Mouse (Mus musculus) gastrocnemius, postnatal 14 days (tissue): ENCODE results near the gene Espl1. TPM values are rescaled to one million over a fixed set of nuclear protein-coding genes. Genes with fewer than 3 reads are reported as not detected.

ENCODE experiments used
- DNase-seq: peaks from one replicate; pipeline ENCODE4 v3.0.0; 2021; ENCODE audit warnings: mixed read lengths
- intact Hi-C: fragments of 180-260 bp; cut with DNase I; formaldehyde crosslinking; loops from one replicate; pipeline ENCODE4 v1.15.1; 2025; ENCODE audit warnings: low total_unique reads
- total RNA-seq, 2 experiments: library from RNA; stranded (reverse); gene quantifications; 2 replicates each; pipeline ENCODE4 v1.2.3; 2021

Gene Espl1
- total RNA-seq, 2 experiments from 2014 or later: 1.1 to 4.1 TPM

GRCm38 (mm10) chr15:102270274-102270960, 25.6 kb upstream of the Espl1 start, which contains the start of gene Gm9918:
Gene Gm9918 (plus strand): TSS chr15:102270563.
- no peak for DNase-seq
- intact Hi-C loops: loop anchor here (5.0 kb wide), 1 partner anchor 33 kb away; no protein-coding TSS in a partner anchor

GRCm38 (mm10) chr15:102271441-102271840, 24.6 kb upstream of the Espl1 start:
- intact Hi-C loops: loop anchor here (5.0 kb wide), 1 partner anchor 34 kb away; no protein-coding TSS in a partner anchor
- DNase-seq: no peak

GRCm38 (mm10) chr15:102273982-102274716, 21.9 kb upstream of the Espl1 start:
- intact Hi-C loops: loop anchor here (5.0 kb wide), 1 partner anchor 37 kb away; no protein-coding TSS in a partner anchor
- no peak for DNase-seq

- intact Hi-C loops: no loop called here
- no peak for DNase-seq
Measured at GRCm38 (mm10) chr15:102278726-102279091, 17.4 kb upstream of the Espl1 start.

DNA sequence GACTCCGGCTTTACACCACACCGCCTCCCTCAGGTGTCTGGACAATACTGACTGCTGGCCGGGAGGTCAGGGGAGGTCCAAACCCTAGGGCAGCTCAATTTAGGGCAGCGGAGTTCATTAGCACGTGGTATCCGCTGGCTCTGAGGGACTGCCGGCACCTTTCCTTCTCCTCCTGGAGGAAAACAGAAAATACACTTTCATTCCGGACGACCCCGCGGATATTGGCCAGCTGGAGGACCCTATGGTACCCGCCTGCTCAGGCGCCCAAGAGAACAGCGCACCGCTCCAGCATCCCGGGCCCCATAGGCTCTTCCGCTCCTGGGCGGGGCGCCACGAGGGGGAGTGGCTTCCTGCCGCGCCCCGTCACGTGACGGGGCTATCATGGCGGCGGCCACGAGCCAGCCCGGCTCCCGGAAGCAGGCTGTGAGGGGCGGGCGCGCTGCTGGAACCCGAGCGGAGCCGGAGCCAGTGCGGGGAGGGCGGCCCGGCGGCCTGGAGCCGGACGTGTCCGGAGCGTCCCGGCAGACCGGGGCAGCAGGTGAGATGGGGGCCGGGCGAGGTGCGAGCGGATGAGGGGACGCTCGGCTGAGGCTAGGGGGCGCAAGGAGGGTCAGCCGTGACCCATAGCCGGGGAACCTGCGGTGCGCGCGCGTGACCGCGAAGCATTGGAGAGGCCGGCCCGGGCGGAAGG, 16.8 kb upstream of the Espl1 start, which contains the start of gene Mfsd5:
Gene Mfsd5 (plus strand): TSS at position 363 of the 691 bp plus-strand sequence.
- peak; percentile 91 for DNase-seq
- intact Hi-C loops: no loop called here

DNA sequence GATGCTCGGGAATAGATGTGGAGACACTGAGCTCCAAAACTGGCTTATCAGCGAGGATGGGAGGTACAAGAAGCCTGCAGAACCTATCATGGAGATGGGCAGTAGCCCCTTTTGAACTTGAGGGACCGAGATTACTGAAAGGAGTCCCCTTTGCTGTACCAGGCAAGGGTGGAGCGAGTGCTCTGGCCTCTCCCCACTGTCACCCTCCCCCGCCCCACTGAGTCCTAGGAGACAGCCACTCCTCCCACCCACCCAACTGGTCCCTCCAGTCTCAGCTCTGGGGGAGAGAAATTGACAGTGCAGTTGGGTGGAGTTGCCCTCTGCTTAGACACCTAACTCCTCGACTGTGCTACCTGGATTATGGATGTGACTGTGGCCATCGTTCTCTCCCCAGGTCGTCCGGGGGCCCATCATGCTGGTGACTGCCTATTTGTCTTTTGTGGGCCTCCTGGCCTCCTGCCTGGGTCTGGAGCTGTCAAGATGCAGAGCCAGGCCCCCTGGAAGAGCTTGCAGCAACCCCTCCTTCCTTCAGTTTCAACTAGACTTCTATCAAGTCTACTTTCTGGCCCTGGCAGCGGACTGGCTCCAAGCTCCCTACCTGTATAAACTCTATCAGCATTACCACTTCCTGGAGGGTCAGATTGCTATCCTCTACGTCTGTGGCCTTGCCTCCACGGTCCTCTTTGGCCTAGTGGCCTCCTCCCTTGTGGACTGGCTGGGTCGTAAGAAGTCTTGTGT, 16.1 kb upstream of the Espl1 start:
- DNase-seq: no peak
- intact Hi-C loops: no loop called here

DNA sequence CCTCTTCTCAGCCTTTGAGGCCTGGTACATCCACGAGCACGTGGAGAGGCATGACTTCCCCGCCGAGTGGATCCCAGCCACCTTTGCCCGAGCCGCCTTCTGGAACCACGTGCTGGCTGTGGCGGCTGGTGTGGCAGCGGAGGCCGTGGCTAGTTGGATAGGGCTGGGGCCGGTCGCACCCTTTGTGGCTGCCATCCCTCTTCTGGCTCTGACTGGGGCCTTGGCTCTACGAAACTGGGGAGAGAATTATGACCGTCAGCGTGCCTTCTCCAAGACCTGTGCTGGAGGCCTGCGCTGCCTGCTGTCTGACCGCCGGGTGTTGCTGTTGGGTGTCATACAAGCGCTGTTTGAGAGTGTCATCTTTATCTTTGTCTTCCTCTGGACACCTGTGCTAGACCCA, 15.4 kb upstream of the Espl1 start:
- intact Hi-C loops: no loop called here
- DNase-seq: no peak

DNA sequence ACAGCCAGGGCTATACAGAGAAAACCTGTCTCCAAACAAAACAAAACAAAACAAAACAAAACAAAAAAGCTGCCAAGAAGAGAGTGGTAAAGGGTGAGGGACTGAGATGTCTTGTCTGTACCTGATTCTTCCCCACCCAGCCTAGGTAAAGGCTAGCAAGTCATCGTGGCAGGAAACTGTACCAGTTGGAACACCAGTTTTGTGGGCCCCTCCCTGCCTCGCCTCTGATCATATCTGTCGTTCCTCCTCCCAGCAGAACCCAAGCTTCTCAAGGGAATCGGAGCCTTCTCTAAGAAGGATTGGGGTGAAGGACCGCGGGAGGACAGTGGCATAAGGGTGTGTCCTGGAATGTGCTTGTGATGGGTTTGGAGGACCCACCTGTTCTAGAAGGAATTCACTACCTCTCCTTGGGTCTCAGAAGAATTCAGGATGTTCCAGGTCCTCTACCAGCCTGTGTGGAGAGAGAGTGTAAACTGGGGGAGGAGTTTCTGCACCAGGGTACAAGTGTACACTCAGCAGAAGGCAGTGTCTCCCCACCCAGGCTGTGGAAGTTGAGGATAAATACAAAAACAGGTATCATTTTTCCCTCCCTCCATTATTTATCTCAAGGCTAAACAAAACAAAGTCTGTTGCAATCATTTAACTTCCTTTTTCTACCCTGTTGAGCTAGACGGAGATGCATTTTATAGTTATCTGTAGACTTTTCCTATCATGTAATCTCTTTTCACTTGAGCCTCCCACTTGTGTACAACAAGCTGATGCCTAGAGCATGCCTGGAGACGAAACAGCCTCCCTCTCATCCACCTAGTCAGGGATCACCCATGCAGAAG, 13.4 kb upstream of the Espl1 start:
- DNase-seq: no peak
- intact Hi-C loops: no loop called here

GRCm38 (mm10) chr15:102283648-102284047, 12.4 kb upstream of the Espl1 start:
- intact Hi-C loops: no loop called here
- no peak for DNase-seq

DNA sequence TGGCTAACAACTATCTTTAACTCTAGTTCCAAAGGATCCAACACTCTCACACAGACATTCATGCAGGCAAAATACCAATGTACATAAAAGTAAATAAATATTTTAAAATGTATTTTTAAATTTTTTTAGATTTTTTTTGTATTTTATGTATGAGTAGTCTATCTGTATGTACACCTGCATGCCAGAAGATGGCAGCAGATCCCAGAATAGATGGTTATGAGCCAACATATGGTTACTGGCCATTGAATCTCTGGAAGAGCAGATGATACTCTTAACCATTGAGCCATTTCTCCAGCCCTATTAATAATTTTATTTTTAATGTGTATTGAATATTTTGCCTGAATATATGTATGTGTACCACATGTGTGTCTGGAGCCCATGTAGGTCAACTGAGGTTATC, 8.7 kb upstream of the Espl1 start:
- DNase-seq: no peak
- intact Hi-C loops: no loop called here

DNA sequence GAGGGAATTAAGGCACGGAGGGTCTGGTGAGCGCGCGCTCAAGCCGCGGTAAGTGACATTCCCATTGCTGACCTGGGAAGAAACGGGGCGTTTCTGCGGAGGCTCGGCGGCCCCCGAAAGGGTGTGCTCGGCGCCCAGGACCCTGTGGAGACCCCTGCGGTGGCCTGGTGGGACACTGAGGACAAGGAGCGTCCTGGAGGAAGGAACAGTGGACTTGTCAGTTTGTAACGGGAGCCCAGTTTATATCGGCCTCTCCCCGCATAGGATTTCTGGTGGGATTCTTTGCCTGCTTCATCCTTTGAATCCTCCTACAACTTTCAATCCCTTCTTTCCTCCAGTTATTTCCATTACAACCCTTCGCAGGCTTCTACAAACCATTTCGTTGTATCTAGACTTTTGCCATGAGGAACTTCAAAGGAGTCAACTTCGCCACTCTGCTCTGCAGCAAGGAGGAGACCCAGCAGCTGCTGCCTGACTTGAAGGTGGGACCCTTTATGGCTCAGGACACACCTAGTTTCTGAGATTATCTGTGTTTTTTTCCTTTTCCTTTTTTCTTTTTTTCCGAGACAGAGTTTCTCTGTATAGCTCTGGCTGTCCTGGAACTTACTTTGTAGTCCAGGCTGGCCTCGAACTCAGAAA, 421 bp downstream of the Espl1 start:
- DNase-seq: no peak
- intact Hi-C loops: no loop called here

GRCm38 (mm10) chr15:102302542-102302941, 6.5 kb downstream of the Espl1 start:
- intact Hi-C loops: no loop called here
- no peak for DNase-seq

GRCm38 (mm10) chr15:102308717-102309116, 12.7 kb downstream of the Espl1 start:
- DNase-seq: no peak
- intact Hi-C loops: no loop called here

DNA sequence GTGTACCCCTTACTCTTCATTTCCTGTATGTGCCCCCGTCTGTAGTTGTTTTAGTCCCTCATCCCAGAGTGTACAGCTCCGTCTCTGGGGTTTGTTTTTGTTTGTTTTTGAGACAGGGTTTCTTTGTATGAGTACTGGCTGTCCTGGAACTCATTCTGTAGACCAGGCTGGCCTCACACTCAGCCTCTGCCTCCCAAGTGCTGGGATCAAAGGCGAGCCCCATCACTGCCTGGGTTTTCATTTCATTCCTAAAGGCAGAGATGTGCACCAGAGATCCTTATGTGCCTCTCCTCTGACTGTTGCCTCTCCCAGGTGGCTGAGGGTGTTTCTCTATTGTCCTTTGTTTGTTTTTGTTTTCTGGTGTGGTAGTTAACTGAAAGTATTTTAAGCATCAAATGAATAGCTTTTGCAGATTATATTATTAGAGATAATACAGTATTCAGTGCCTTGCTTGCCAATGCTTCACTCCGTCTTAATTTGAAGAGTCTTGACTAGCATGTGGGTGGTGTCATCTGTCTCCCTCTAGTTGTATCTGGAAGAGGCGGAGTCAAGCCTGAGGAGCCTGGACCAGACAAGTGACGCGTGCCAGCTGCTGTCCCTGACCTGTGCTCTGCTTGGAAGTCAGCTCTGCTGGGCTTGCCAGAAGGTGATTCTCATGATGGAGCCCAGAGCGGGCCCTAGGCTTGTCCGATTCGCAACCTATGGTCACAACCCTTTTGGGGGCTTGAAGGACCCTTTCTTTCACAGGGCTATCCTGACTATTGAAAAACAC, 14.2 kb downstream of the Espl1 start:
- intact Hi-C loops: no loop called here
- DNase-seq: no peak

GRCm38 (mm10) chr15:102311489-102311888, 15.4 kb downstream of the Espl1 start:
- intact Hi-C loops: no loop called here

DNA sequence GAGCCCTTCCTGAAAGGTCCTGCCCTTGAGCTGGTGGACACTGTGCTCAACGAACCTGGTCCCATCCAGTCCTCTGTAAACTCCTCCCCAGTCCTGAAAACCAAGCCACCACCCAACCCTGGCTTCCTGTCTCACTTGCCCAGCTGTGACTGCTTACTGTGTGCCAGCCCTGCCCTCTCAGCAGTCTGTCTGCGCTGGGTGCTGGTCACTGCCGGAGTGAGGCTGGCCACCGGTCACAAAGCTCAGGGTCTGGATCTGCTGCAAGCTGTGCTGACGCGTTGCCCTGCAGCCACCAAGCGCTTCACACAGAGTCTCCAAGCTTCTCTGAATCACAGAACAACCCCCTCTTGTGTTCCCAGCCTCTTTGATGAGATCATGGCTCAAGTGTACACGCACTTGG, 19.2 kb downstream of the Espl1 start:
- DNase-seq: peak; percentile 17
- intact Hi-C loops: loop anchor here (5.0 kb wide), 1 partner anchor 73 kb away; no protein-coding TSS in a partner anchor

More at GRCm38 (mm10) chr15:102311489-102311888, 15.4 kb downstream of the Espl1 start:
- DNase-seq: no peak

DNA sequence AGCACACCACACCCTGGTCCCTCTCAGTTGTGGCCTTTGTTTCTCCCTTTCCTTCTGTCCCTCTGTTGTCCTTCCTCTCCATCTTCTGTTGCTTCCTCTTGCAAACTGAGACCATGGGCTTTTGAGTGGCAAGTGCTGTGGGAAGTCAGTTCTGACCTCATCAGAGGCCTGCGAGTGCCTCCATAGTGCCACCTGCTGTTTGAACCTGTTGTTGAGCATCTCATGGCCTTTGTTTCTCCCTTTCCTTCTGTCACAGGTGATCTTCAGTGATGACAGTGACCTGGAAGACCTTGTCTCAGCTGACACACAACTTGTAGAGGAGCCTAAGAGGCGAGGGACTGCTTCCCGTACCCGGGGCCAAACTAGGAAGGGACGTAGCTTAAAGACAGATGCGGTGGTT, 20.2 kb downstream of the Espl1 start:
- DNase-seq: peak; percentile 60
- intact Hi-C loops: loop anchor here (5.0 kb wide), 1 partner anchor 74 kb away; no protein-coding TSS in a partner anchor
